ENCODE assay signal across 8 mouse cellular contexts in genomic region chr1:190045797-190046196, GRCm38 (mm10).
DNase-seq lines count a peak whose midpoint lies in the region; ATAC-seq lines count a peak whose summit lies in the region.

No protein-coding gene starts in this region.

- no peak overlapping the region for H3K9ac ChIP-seq in kidney, embryonic 14.5 days (ENCODE audit: low read depth, low read length)
- no peak overlapping the region for H3K9ac ChIP-seq in forebrain, embryonic 16.5 days (replicated peaks; ENCODE audit: low read depth, low read length)
- H3K9ac ChIP-seq in midbrain, embryonic 14.5 days (replicated peaks; ENCODE audit: low read length), result no peak overlapping the region

- DNase-seq in kidney, adult 11 months, result peak; percentile 16
- peak; percentile 72 for DNase-seq in brain, adult 2 months (ENCODE audit: low read depth, low spot score)
- DNase-seq in layer of hippocampus, adult 11-12 months (ENCODE audit: low spot score), result peak; percentile 54
- peak; percentile 87 for DNase-seq in midbrain, embryonic 14.5 days
- no peak for DNase-seq in spleen, adult 12 weeks (ENCODE audit: low spot score)
- no peak for DNase-seq in gastrocnemius, adult 8-10 months (ENCODE audit: low spot score in 2 of 2)

- 12% methylated on average over 1 of the region's 1 CpGs for WGBS in kidney, embryonic 14.5 days
- 18% methylated on average over 1 of the region's 1 CpGs for WGBS in forebrain, embryonic 16.5 days
- 29% methylated on average over 1 of the region's 1 CpGs for WGBS in midbrain, embryonic 14.5 days

- no peaks in the 10 kb centered on the region for H3K27me3 ChIP-seq in kidney, embryonic 14.5 days (ENCODE audit: control insufficient read depth, insufficient read depth, low read length)
- H3K27me3 ChIP-seq in forebrain, embryonic 16.5 days (replicated peaks; ENCODE audit: control insufficient read depth, insufficient read depth, low read length), result no peaks in the 10 kb centered on the region
- no peaks in the 10 kb centered on the region for H3K27me3 ChIP-seq in midbrain, embryonic 14.5 days (ENCODE audit: control insufficient read depth, insufficient read depth, low read length)

- H3K4me2 ChIP-seq in kidney, embryonic 14.5 days (replicated peaks; ENCODE audit: low read depth, low read length), result no peak overlapping the region
- no peak overlapping the region for H3K4me2 ChIP-seq in forebrain, embryonic 16.5 days (ENCODE audit: low read length)
- H3K4me2 ChIP-seq in midbrain, embryonic 14.5 days (ENCODE audit: low read length), result no peak overlapping the region

- no peak overlapping the region for H3K4me3 ChIP-seq in kidney, embryonic 14.5 days (ENCODE audit: low read length)
- H3K4me3 ChIP-seq in forebrain, embryonic 16.5 days (replicated peaks; ENCODE audit: low read length), result no peak overlapping the region
- no peak overlapping the region for H3K4me3 ChIP-seq in midbrain, embryonic 14.5 days (replicated peaks; ENCODE audit: low read depth, low read length)

- no peaks in the 10 kb centered on the region for H3K4me1 ChIP-seq in kidney, embryonic 14.5 days (ENCODE audit: control insufficient read depth, insufficient read depth, low read length)
- H3K4me1 ChIP-seq in forebrain, embryonic 16.5 days (replicated peaks; ENCODE audit: control insufficient read depth, insufficient read depth, low read length), result no peaks in the 10 kb centered on the region
- H3K4me1 ChIP-seq in midbrain, embryonic 14.5 days (ENCODE audit: control insufficient read depth, insufficient read depth, low read length), result no peaks in the 10 kb centered on the region

- H3K27ac ChIP-seq in kidney, embryonic 14.5 days (ENCODE audit: low read depth, low read length), result no peak overlapping the region
- no peak overlapping the region for H3K27ac ChIP-seq in forebrain, embryonic 16.5 days (ENCODE audit: low read length)
- no peak overlapping the region for H3K27ac ChIP-seq in midbrain, embryonic 14.5 days (replicated peaks; ENCODE audit: low read depth, low read length)

- no peaks in the 10 kb centered on the region for H3K36me3 ChIP-seq in kidney, embryonic 14.5 days (ENCODE audit: control insufficient read depth, insufficient read depth, low read length)
- no peaks in the 10 kb centered on the region for H3K36me3 ChIP-seq in forebrain, embryonic 16.5 days (ENCODE audit: control insufficient read depth, insufficient read depth)
- no peaks in the 10 kb centered on the region for H3K36me3 ChIP-seq in midbrain, embryonic 14.5 days (ENCODE audit: control insufficient read depth, insufficient read depth, low read length)

- peaks cover 3% of the 10 kb centered on the region; the same call in 1 of the 2 replicates for H3K9me3 ChIP-seq in kidney, embryonic 14.5 days (ENCODE audit: control insufficient read depth, low read length)
- H3K9me3 ChIP-seq in forebrain, embryonic 16.5 days (ENCODE audit: control insufficient read depth, low read length), result peaks cover 6% of the 10 kb centered on the region
- peaks cover 7% of the 10 kb centered on the region; the same call in 1 of the 2 replicates for H3K9me3 ChIP-seq in midbrain, embryonic 14.5 days (ENCODE audit: control insufficient read depth, low read length)

- ATAC-seq in kidney, embryonic 14.5 days (ENCODE audit: low FRiP score, low TSS enrichment), result no peak
- ATAC-seq in forebrain, embryonic 16.5 days, result peak; percentile 73; the same call in 1 of the 2 replicates
- ATAC-seq in midbrain, embryonic 14.5 days (ENCODE audit: low FRiP score, low TSS enrichment), result no peak; the same call in 1 of the 2 replicates

Comparison
In these comparisons a context has a peak if more than half of its experiments do, and no peak if none do; other contexts are left out.
1. DNase-seq: peak in kidney, adult 11 months (single experiment), brain, adult 2 months (single experiment), layer of hippocampus, adult 11-12 months (single experiment) and midbrain, embryonic 14.5 days (single experiment); none in spleen, adult 12 weeks (single experiment) and gastrocnemius, adult 8-10 months (0 of 2).